Mouse (Mus musculus) hindbrain, embryonic 16.5 days (tissue): ENCODE results near the gene Ly9. TPM values are rescaled to one million over a fixed set of nuclear protein-coding genes. Genes with fewer than 3 reads are reported as not detected.

ENCODE experiments used
- ATAC-seq: fragments of 200-750 bp; cut with Nextera tagmentation; 2 replicates; pipeline ENCODE4 v1.8.0; 2017; ENCODE audit warnings: moderate TSS enrichment, moderate library complexity
- H3K27ac ChIP-seq: fragments of 300-500 bp; sonication (generic); 2 replicates; pipeline ENCODE4 v1.5.1; 2014; ENCODE audit warnings: low read depth, mild to moderate bottlenecking, control low read depth, low read length, moderate library complexity
- H3K27me3 ChIP-seq: fragments of 300-500 bp; sonication (generic); replicated peaks from 2 replicates; pipeline ENCODE4 v1.6.1; 2014; ENCODE audit warnings: low read length; ENCODE audit not compliant: control insufficient read depth, insufficient read depth
- H3K36me3 ChIP-seq: fragments of 300-500 bp; sonication (generic); 2 replicates; pipeline ENCODE4 v1.6.1; 2014; ENCODE audit warnings: mild to moderate bottlenecking, low read length, moderate library complexity, mixed read lengths; ENCODE audit not compliant: control insufficient read depth, insufficient read depth
- H3K4me1 ChIP-seq: fragments of 300-500 bp; sonication (generic); 2 replicates; pipeline ENCODE4 v1.6.1; 2014; ENCODE audit warnings: low read depth, low read length; ENCODE audit not compliant: control insufficient read depth, insufficient read depth
- H3K4me2 ChIP-seq: fragments of 300-500 bp; sonication (generic); 2 replicates; pipeline ENCODE4 v1.6.1; 2014; ENCODE audit warnings: mild to moderate bottlenecking, low read length, control low read depth, moderate library complexity
- H3K4me3 ChIP-seq: fragments of 300-500 bp; sonication (generic); 2 replicates; pipeline ENCODE4 v1.5.1; 2014; ENCODE audit warnings: mild to moderate bottlenecking, low read length, control low read depth, moderate library complexity
- H3K9ac ChIP-seq: fragments of 300-500 bp; sonication (generic); 2 replicates; pipeline ENCODE4 v1.6.1; 2014; ENCODE audit warnings: low read depth, mild to moderate bottlenecking, control low read depth, low read length, moderate library complexity
- H3K9me3 ChIP-seq: fragments of 300-500 bp; sonication (generic); 2 replicates; pipeline ENCODE4 v1.6.1; 2014; ENCODE audit warnings: mild to moderate bottlenecking, low read length, moderate library complexity; ENCODE audit not compliant: control insufficient read depth
- WGBS: fragments of 180-500 bp; shearing (Covaris S2); extraction: QIAGEN DNeasy Blood & Tissue Kit; methylation state at CpG from one replicate; pipeline ENCODE4 v1.1.7; 2014; 5-methylcytosine and 5-hydroxymethylcytosine counted together
- polyA plus RNA-seq: library from polyadenylated mRNA; unstranded; fragments of >200 nt; fragmentation: Nextera tagmentation; extraction: Ambion mirVana; gene quantifications from 2 replicates; pipeline ENCODE4 v1.2.1, GENCODE M21; 2015

Ly9 gene
- polyA plus RNA-seq, 1 experiment from 2014 or later, result 0.18 TPM

GRCm38 (mm10) chr1:171610781-171611180 lies 3.6 kb upstream of the Ly9 start:
- WGBS, result 31% methylated on average over 1 of the region's 1 CpGs
- Histone ChIP-seq H3K4me1 (no peaks in the 10 kb centered on the region), H3K9me3 (no peaks in the 10 kb centered on the region), H3K4me2 (no peak overlapping the region), H3K27me3 (no peaks in the 10 kb centered on the region), H3K4me3 (no peak overlapping the region), H3K27ac (no peak overlapping the region), H3K9ac (no peak overlapping the region), H3K36me3 (no peaks in the 10 kb centered on the region)
- ATAC-seq, result no peak

- H3K4me2 ChIP-seq, result no peak overlapping the region
- no peaks in the 10 kb centered on the region for H3K27me3 ChIP-seq
- no peak overlapping the region for H3K27ac ChIP-seq
- WGBS, result 95% methylated on average over 2 of the region's 2 CpGs
- no peaks in the 10 kb centered on the region for H3K36me3 ChIP-seq
- no peaks in the 10 kb centered on the region for H3K9me3 ChIP-seq
- H3K4me1 ChIP-seq, result no peaks in the 10 kb centered on the region
- ATAC-seq, result no peak
- no peak overlapping the region for H3K4me3 ChIP-seq
- H3K9ac ChIP-seq, result no peak overlapping the region
These were observed 2.8 kb upstream of the Ly9 start for GRCm38 (mm10) chr1:171610026-171610425.

GRCm38 (mm10) chr1:171606656-171607055 lies 554 bp downstream of the Ly9 start:
- no peak overlapping the region for H3K9ac ChIP-seq
- no peak for ATAC-seq
- H3K4me2 ChIP-seq, result no peak overlapping the region
- no peaks in the 10 kb centered on the region for H3K4me1 ChIP-seq
- H3K27ac ChIP-seq, result no peak overlapping the region
- no peaks in the 10 kb centered on the region for H3K27me3 ChIP-seq
- no peaks in the 10 kb centered on the region for H3K9me3 ChIP-seq
- no peak overlapping the region for H3K4me3 ChIP-seq
- H3K36me3 ChIP-seq, result no peaks in the 10 kb centered on the region
- WGBS, result 85% methylated on average over 3 of the region's 3 CpGs

GRCm38 (mm10) chr1:171604686-171605085 lies 2.5 kb downstream of the Ly9 start:
- H3K4me1 ChIP-seq, result no peaks in the 10 kb centered on the region

GRCm38 (mm10) chr1:171584584-171584983 lies 22.6 kb downstream of the Ly9 start:
- Histone ChIP-seq H3K9me3 (no peaks in the 10 kb centered on the region), H3K4me3 (no peak overlapping the region), H3K36me3 (no peaks in the 10 kb centered on the region), H3K4me1 (no peaks in the 10 kb centered on the region), H3K4me2 (no peak overlapping the region), H3K9ac (no peak overlapping the region), H3K27me3 (no peaks in the 10 kb centered on the region), H3K27ac (no peak overlapping the region)
- 75% methylated on average over 2 of the region's 2 CpGs for WGBS
- no peak for ATAC-seq

More at GRCm38 (mm10) chr1:171604686-171605085, 2.5 kb downstream of the Ly9 start:
- 83% methylated on average over 3 of the region's 3 CpGs for WGBS
- ATAC-seq, result no peak
- no peaks in the 10 kb centered on the region for H3K27me3 ChIP-seq
- no peaks in the 10 kb centered on the region for H3K9me3 ChIP-seq
- no peaks in the 10 kb centered on the region for H3K36me3 ChIP-seq
- H3K27ac ChIP-seq, result no peak overlapping the region
- H3K9ac ChIP-seq, result no peak overlapping the region
- H3K4me2 ChIP-seq, result no peak overlapping the region
- no peak overlapping the region for H3K4me3 ChIP-seq

- H3K27me3 ChIP-seq, result no peaks in the 10 kb centered on the region
- ATAC-seq, result no peak
- H3K4me2 ChIP-seq, result no peak overlapping the region
- no peak overlapping the region for H3K9ac ChIP-seq
- H3K4me1 ChIP-seq, result no peaks in the 10 kb centered on the region
- H3K9me3 ChIP-seq, result no peaks in the 10 kb centered on the region
- 89% methylated on average over 7 of the region's 7 CpGs for WGBS
- no peak overlapping the region for H3K27ac ChIP-seq
- H3K4me3 ChIP-seq, result no peak overlapping the region
- H3K36me3 ChIP-seq, result no peaks in the 10 kb centered on the region
These were observed 30.0 kb downstream of the Ly9 start for GRCm38 (mm10) chr1:171577168-171577567.

- H3K4me1 ChIP-seq, result no peaks in the 10 kb centered on the region
- 60% methylated on average over 2 of the region's 2 CpGs for WGBS
- no peak overlapping the region for H3K4me2 ChIP-seq
- H3K4me3 ChIP-seq, result no peak overlapping the region
- H3K9me3 ChIP-seq, result no peaks in the 10 kb centered on the region
- no peak overlapping the region for H3K9ac ChIP-seq
- H3K27me3 ChIP-seq, result no peaks in the 10 kb centered on the region
- H3K36me3 ChIP-seq, result no peaks in the 10 kb centered on the region
- no peak overlapping the region for H3K27ac ChIP-seq
- ATAC-seq, result no peak
These were observed 38.8 kb downstream of the Ly9 start for GRCm38 (mm10) chr1:171568436-171568835.

GRCm38 (mm10) chr1:171566777-171567176 lies 40.4 kb downstream of the Ly9 start:
- no peaks in the 10 kb centered on the region for H3K27me3 ChIP-seq
- 24% methylated on average over 8 of the region's 8 CpGs for WGBS
- peak; percentile 50; the same call in 1 of the 2 replicates for ATAC-seq
- no peaks in the 10 kb centered on the region for H3K36me3 ChIP-seq
- no peaks in the 10 kb centered on the region for H3K4me1 ChIP-seq
- no peaks in the 10 kb centered on the region for H3K9me3 ChIP-seq
- no peak overlapping the region for H3K27ac ChIP-seq
- H3K4me2 ChIP-seq, result no peak overlapping the region
- no peak overlapping the region for H3K9ac ChIP-seq
- H3K4me3 ChIP-seq, result no peak overlapping the region

GRCm38 (mm10) chr1:171565888-171566287 lies 41.3 kb downstream of the Ly9 start:
- ATAC-seq, result no peak

GRCm38 (mm10) chr1:171564247-171564646 lies 43.0 kb downstream of the Ly9 start:
- Histone ChIP-seq H3K27ac (no peak overlapping the region), H3K36me3 (no peaks in the 10 kb centered on the region), H3K9ac (no peak overlapping the region), H3K27me3 (no peaks in the 10 kb centered on the region), H3K9me3 (no peaks in the 10 kb centered on the region), H3K4me1 (no peaks in the 10 kb centered on the region), H3K4me3 (no peak overlapping the region), H3K4me2 (no peak overlapping the region)
- WGBS, result 48% methylated on average over 3 of the region's 3 CpGs
- ATAC-seq, result no peak

More at GRCm38 (mm10) chr1:171565888-171566287, 41.3 kb downstream of the Ly9 start:
- H3K9ac ChIP-seq, result no peak overlapping the region
- H3K4me1 ChIP-seq, result no peaks in the 10 kb centered on the region
- no peak overlapping the region for H3K27ac ChIP-seq
- no peak overlapping the region for H3K4me3 ChIP-seq
- no peaks in the 10 kb centered on the region for H3K36me3 ChIP-seq
- no peak overlapping the region for H3K4me2 ChIP-seq
- no peaks in the 10 kb centered on the region for H3K27me3 ChIP-seq
- WGBS, result 72% methylated on average over 4 of the region's 4 CpGs
- H3K9me3 ChIP-seq, result no peaks in the 10 kb centered on the region
